Mouse (Mus musculus) kidney, embryonic 16.5 days (tissue): ENCODE data around the gene Nek11. TPM values are rescaled to one million over a fixed set of nuclear protein-coding genes. Genes with fewer than 3 reads are reported as not detected.

Source experiments
- ATAC-seq: fragments of 200-750 bp; cut with Nextera tagmentation; 2 replicates; pipeline ENCODE4 v1.8.0; 2017; ENCODE audit warnings: moderate TSS enrichment; ENCODE audit not compliant: low FRiP score, low TSS enrichment
- H3K27ac ChIP-seq: fragments of 300-500 bp; sonication (generic); 2 replicates; pipeline ENCODE4 v1.5.1; 2014; ENCODE audit warnings: low read length
- H3K27me3 ChIP-seq: fragments of 300-500 bp; sonication (generic); 2 replicates; pipeline ENCODE4 v1.6.1; 2014; ENCODE audit warnings: low read length, control low read depth, mixed read lengths; ENCODE audit not compliant: insufficient read depth
- H3K36me3 ChIP-seq: fragments of 300-500 bp; sonication (generic); 2 replicates; pipeline ENCODE4 v1.6.1; 2014; ENCODE audit warnings: low read length, control low read depth, mixed read lengths; ENCODE audit not compliant: insufficient read depth
- H3K4me1 ChIP-seq: fragments of 300-500 bp; sonication (generic); 2 replicates; pipeline ENCODE4 v1.6.1; 2014; ENCODE audit warnings: low read length, control low read depth, mixed read lengths; ENCODE audit not compliant: insufficient read depth
- H3K4me2 ChIP-seq: fragments of 300-500 bp; sonication (generic); replicated peaks from 2 replicates; pipeline ENCODE4 v1.6.1; 2014; ENCODE audit warnings: low read depth, low read length
- H3K4me3 ChIP-seq: fragments of 300-500 bp; sonication (generic); 2 replicates; pipeline ENCODE4 v1.5.1; 2014; ENCODE audit warnings: mild to moderate bottlenecking, low read length
- H3K9ac ChIP-seq: fragments of 300-500 bp; sonication (generic); replicated peaks from 2 replicates; pipeline ENCODE4 v1.6.1; 2014; ENCODE audit warnings: low read length
- H3K9me3 ChIP-seq: fragments of 300-500 bp; sonication (generic); 2 replicates; pipeline ENCODE4 v1.6.1; 2016; ENCODE audit warnings: low read length, control low read depth
- WGBS: fragments of 180-500 bp; shearing (Covaris S2); extraction: QIAGEN DNeasy Blood & Tissue Kit; methylation state at CpG from one replicate; pipeline ENCODE4 v1.1.7; 2014; 5-methylcytosine and 5-hydroxymethylcytosine counted together
- polyA plus RNA-seq: library from polyadenylated mRNA; unstranded; fragments of >200 nt; fragmentation: Nextera tagmentation; extraction: Ambion mirVana; gene quantifications from 2 replicates; pipeline ENCODE4 v1.2.1, GENCODE M21; 2015

The Nek11 gene
- polyA plus RNA-seq, 1 experiment from 2014 or later, result 0.67 TPM

GRCm38 (mm10) chr9:105214434-105214833 is 180.9 kb downstream of the Nek11 start:
- Histone ChIP-seq H3K27ac (no peak overlapping the region), H3K4me1 (no peaks in the 10 kb centered on the region), H3K9ac (no peak overlapping the region), H3K4me3 (no peak overlapping the region), H3K36me3 (no peaks in the 10 kb centered on the region), H3K9me3 (no peaks in the 10 kb centered on the region), H3K4me2 (no peak overlapping the region), H3K27me3 (no peaks in the 10 kb centered on the region)
- no peak for ATAC-seq
- 46% methylated on average over 4 of the region's 4 CpGs for WGBS

GRCm38 (mm10) chr9:105200305-105200704 is 195.0 kb downstream of the Nek11 start:
- Histone ChIP-seq H3K4me3 (no peak overlapping the region), H3K27ac (no peak overlapping the region), H3K4me2 (no peak overlapping the region), H3K4me1 (no peaks in the 10 kb centered on the region), H3K9ac (no peak overlapping the region), H3K36me3 (no peaks in the 10 kb centered on the region), H3K9me3 (no peaks in the 10 kb centered on the region), H3K27me3 (no peaks in the 10 kb centered on the region)
- ATAC-seq, result no peak
- WGBS, result 87% methylated on average over 1 of the region's 1 CpGs

GRCm38 (mm10) chr9:105186725-105187124 is 208.6 kb downstream of the Nek11 start:
- 78% methylated on average over 3 of the region's 3 CpGs for WGBS
- no peak overlapping the region for H3K27ac ChIP-seq
- no peak overlapping the region for H3K4me3 ChIP-seq
- no peak overlapping the region for H3K4me2 ChIP-seq
- H3K4me1 ChIP-seq, result no peaks in the 10 kb centered on the region
- no peak overlapping the region for H3K9ac ChIP-seq
- H3K9me3 ChIP-seq, result 0 out of 2 replicates have a peak, but pooled peaks cover 3% of the 10 kb centered on the region
- no peak for ATAC-seq
- H3K27me3 ChIP-seq, result no peaks in the 10 kb centered on the region
- H3K36me3 ChIP-seq, result no peaks in the 10 kb centered on the region

- Histone ChIP-seq H3K27ac (no peak overlapping the region), H3K4me2 (no peak overlapping the region), H3K27me3 (no peaks in the 10 kb centered on the region), H3K9ac (no peak overlapping the region), H3K36me3 (no peaks in the 10 kb centered on the region), H3K9me3 (no peaks in the 10 kb centered on the region), H3K4me1 (no peaks in the 10 kb centered on the region), H3K4me3 (no peak overlapping the region)
- no peak for ATAC-seq
- 85% methylated on average over 3 of the region's 3 CpGs for WGBS
Measured at GRCm38 (mm10) chr9:105182392-105182791, 212.9 kb downstream of the Nek11 start.

- Histone ChIP-seq H3K27me3 (no peaks in the 10 kb centered on the region), H3K4me2 (no peak within 1 kb of the TSS), H3K4me1 (no peaks in the 10 kb centered on the region), H3K36me3 (no peaks in the 10 kb centered on the region), H3K4me3 (no peak within 1 kb of the TSS), H3K9ac (no peak within 1 kb of the TSS), H3K9me3 (no peaks in the 10 kb centered on the region), H3K27ac (no peak within 1 kb of the TSS)
- no peak for ATAC-seq
- WGBS, result 66% methylated on average over 6 of the region's 6 CpGs
Measured at GRCm38 (mm10) chr9:105144992-105145391, 250.3 kb downstream of the Nek11 start, which contains the start of gene 1700080E11Rik. Gene 1700080E11Rik (minus strand): TSS chr9:105145092.

- H3K4me3 ChIP-seq, result no peak overlapping the region
- no peak for ATAC-seq
- WGBS, result 51% methylated on average over 6 of the region's 6 CpGs
Measured at GRCm38 (mm10) chr9:105139204-105139603, 256.1 kb downstream of the Nek11 start.

GRCm38 (mm10) chr9:105136404-105136803 is 258.9 kb downstream of the Nek11 start:
- H3K4me2 ChIP-seq, result no peak overlapping the region
- no peaks in the 10 kb centered on the region for H3K36me3 ChIP-seq
- WGBS, result 7% methylated on average over 1 of the region's 1 CpGs
- no peaks in the 10 kb centered on the region for H3K9me3 ChIP-seq
- no peak for ATAC-seq
- H3K4me1 ChIP-seq, result no peaks in the 10 kb centered on the region
- H3K27ac ChIP-seq, result no peak overlapping the region
- no peaks in the 10 kb centered on the region for H3K27me3 ChIP-seq
- H3K9ac ChIP-seq, result no peak overlapping the region
- no peak overlapping the region for H3K4me3 ChIP-seq

More at GRCm38 (mm10) chr9:105139204-105139603, 256.1 kb downstream of the Nek11 start:
- H3K9me3 ChIP-seq, result no peaks in the 10 kb centered on the region
- no peaks in the 10 kb centered on the region for H3K4me1 ChIP-seq
- H3K36me3 ChIP-seq, result no peaks in the 10 kb centered on the region
- H3K9ac ChIP-seq, result no peak overlapping the region
- no peak overlapping the region for H3K27ac ChIP-seq
- no peak overlapping the region for H3K4me2 ChIP-seq
- H3K27me3 ChIP-seq, result no peaks in the 10 kb centered on the region

- Histone ChIP-seq H3K9me3 (no peaks in the 10 kb centered on the region), H3K36me3 (no peaks in the 10 kb centered on the region), H3K4me2 (no peak overlapping the region), H3K9ac (no peak overlapping the region), H3K27me3 (no peaks in the 10 kb centered on the region), H3K4me1 (peaks cover 5% of the 10 kb centered on the region; the same call in 1 of the 2 replicates), H3K27ac (no peak overlapping the region), H3K4me3 (no peak overlapping the region)
- ATAC-seq, result no peak
- 85% methylated on average over 5 of the region's 5 CpGs for WGBS
Measured at GRCm38 (mm10) chr9:105134536-105134935, 260.8 kb downstream of the Nek11 start.

- H3K9ac ChIP-seq, result peak overlapping the region; percentile 75
- peaks cover 5% of the 10 kb centered on the region; the same call in 1 of the 2 replicates for H3K4me1 ChIP-seq
- no peak overlapping the region for H3K27ac ChIP-seq
- ATAC-seq, result peak; percentile 14
- WGBS, result 25% methylated on average over 5 of the region's 5 CpGs
- H3K36me3 ChIP-seq, result no peaks in the 10 kb centered on the region
- H3K9me3 ChIP-seq, result no peaks in the 10 kb centered on the region
- H3K27me3 ChIP-seq, result no peaks in the 10 kb centered on the region
- peak overlapping the region; percentile 73 for H3K4me3 ChIP-seq
- H3K4me2 ChIP-seq, result peak overlapping the region; percentile 89
Measured at GRCm38 (mm10) chr9:105132002-105132367, 263.3 kb downstream of the Nek11 start.

- ATAC-seq, result peak; percentile 99
- Histone ChIP-seq H3K36me3 (no peaks in the 10 kb centered on the region), H3K4me1 (peaks cover 5% of the 10 kb centered on the region; the same call in 1 of the 2 replicates), H3K27me3 (no peaks in the 10 kb centered on the region), H3K4me2 (peak within 1 kb of the TSS; percentile 89), H3K4me3 (peak within 1 kb of the TSS; percentile 73), H3K27ac (peak within 1 kb of the TSS; percentile 64), H3K9ac (peak within 1 kb of the TSS; percentile 75), H3K9me3 (no peaks in the 10 kb centered on the region)
- WGBS, result under 1% methylated on average over 60 of the region's 60 CpGs
Measured at GRCm38 (mm10) chr9:105131253-105132001, 263.9 kb downstream of the Nek11 start, which contains the start of gene Nudt16. Gene Nudt16 (minus strand): TSS chr9:105131824.
